Mouse (Mus musculus): ENCODE data around the gene Cfap299. TPM values are rescaled to one million over a fixed set of nuclear protein-coding genes. Genes with fewer than 3 reads are reported as not detected.
"Not testable (repeated sequence)": the region's sequence is repeated elsewhere in the genome, so short reads cannot be mapped to it uniquely, and the experiment has no call there.

The Cfap299 gene
- polyA plus RNA-seq, 1 experiment from 2014 or later, result 1.2 TPM

DNA sequence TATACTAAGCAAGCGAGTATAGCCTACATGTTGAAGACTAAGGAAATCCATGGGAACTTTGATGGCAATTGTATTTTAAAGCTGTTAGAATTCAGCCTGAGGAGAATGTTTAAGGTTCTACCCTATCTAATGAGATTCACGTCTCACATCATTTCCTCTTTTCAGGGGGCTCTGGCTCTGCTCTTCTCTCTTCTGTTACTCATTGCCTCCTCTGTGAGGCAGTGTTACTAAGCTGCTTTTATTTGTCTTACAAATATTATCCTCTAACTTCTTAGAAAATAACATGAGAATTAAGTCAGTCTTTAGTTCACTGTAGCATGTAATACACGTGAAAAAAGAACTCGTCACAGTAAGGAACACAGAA, 246.3 kb downstream of the Cfap299 start:
- H3K36me3 ChIP-seq, result no peaks in the 10 kb centered on the region
- H3K4me1 ChIP-seq, result peaks cover 10% of the 10 kb centered on the region; the same call in 1 of the 2 replicates
- H3K4me2 ChIP-seq, result no peak overlapping the region
- no peak overlapping the region for H3K9ac ChIP-seq
- H3K9me3 ChIP-seq, result no peaks in the 10 kb centered on the region
- no peaks in the 10 kb centered on the region for H3K27me3 ChIP-seq
- 71% methylated on average over 4 of the region's 4 CpGs for WGBS
- no peak overlapping the region for H3K4me3 ChIP-seq
- H3K27ac ChIP-seq, result no peak overlapping the region
- no peak for ATAC-seq (ENCODE audit: insufficient number of reproducible peaks, insufficient read depth, low FRiP score, low TSS enrichment, low read depth)

DNA sequence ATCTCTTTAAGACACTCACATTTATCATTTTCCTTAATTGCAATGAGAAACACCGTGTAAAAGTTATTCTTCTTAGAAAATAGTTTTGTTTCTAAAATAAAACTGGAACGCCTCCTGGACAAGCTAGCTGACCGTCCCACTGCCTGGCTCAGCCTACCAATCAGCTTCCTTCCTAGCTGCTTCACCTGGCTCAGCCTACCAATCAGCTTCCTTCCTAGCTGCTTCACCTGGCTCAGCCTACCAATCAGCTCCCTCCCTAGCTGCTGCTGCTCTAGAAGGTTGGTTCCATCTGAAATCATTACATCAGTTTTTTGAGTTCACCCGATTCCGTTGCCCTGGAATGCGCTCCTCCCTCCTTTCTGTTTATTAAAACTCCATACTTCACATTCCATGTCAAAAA, 247.4 kb downstream of the Cfap299 start:
- H3K9me3 ChIP-seq; H3K4me3 ChIP-seq; H3K4me2 ChIP-seq; H3K27me3 ChIP-seq; ATAC-seq (ENCODE audit: insufficient number of reproducible peaks, insufficient read depth, low FRiP score, low TSS enrichment, low read depth); H3K9ac ChIP-seq; H3K27ac ChIP-seq; H3K36me3 ChIP-seq: not testable (repeated sequence)
- 77% methylated on average over 6 of the region's 6 CpGs for WGBS
- H3K4me1 ChIP-seq, result peaks cover 14% of the 10 kb centered on the region; the same call in 1 of the 2 replicates

DNA sequence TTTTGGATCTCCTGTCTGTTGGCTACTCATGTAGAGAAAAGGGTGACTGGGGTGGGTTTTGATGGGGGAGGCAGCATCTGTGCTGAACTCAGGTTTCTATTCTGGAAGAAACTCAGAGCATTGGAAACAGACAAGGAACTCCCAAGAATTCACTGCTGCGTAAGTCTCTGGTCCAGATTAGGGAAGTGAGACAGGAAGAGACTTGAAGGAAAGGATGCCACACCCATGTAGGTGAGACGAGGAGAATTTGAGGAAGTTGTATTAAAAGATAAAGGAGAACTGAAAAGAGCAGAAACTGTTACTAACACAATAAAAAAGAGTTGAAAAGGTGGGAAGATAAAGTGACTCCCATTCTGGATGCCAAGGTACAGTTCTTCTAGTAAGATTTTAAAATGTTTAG, 249.3 kb downstream of the Cfap299 start:
- no peak for ATAC-seq (ENCODE audit: insufficient number of reproducible peaks, insufficient read depth, low FRiP score, low TSS enrichment, low read depth)
- Histone ChIP-seq H3K4me2 (no peak overlapping the region), H3K9ac (no peak overlapping the region), H3K27ac (no peak overlapping the region), H3K4me3 (no peak overlapping the region), H3K9me3 (no peaks in the 10 kb centered on the region), H3K36me3 (no peaks in the 10 kb centered on the region), H3K27me3 (no peaks in the 10 kb centered on the region), H3K4me1 (peaks cover 14% of the 10 kb centered on the region; the same call in 1 of the 2 replicates)
- WGBS, result 62% methylated on average over 2 of the region's 2 CpGs

DNA sequence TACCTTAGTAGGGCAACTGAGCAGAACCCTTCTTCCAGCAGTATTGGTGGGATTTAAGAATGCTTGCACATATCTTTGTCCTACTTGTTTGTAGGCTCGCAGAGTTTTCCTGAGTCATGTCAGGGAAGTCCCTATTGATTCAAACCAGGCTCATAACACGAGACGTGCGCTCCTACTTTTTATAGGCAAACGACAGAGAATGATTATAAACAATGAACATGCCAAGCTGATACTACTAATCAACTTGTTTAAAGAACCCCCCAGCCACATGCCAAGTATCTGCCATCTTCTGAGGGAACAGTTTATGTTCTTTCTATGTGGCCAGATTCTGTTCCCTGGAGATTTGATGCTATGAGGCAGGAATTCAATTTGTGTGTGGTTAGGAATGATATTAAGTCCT, 251.7 kb downstream of the Cfap299 start:
- Histone ChIP-seq H3K9me3 (no peaks in the 10 kb centered on the region), H3K9ac (no peak overlapping the region), H3K36me3 (no peaks in the 10 kb centered on the region), H3K27ac (no peak overlapping the region), H3K4me3 (no peak overlapping the region), H3K4me2 (no peak overlapping the region), H3K27me3 (no peaks in the 10 kb centered on the region), H3K4me1 (peaks cover 4% of the 10 kb centered on the region; the same call in 1 of the 2 replicates)
- ATAC-seq (ENCODE audit: insufficient number of reproducible peaks, insufficient read depth, low FRiP score, low TSS enrichment, low read depth), result no peak
- 46% methylated on average over 5 of the region's 5 CpGs for WGBS

DNA sequence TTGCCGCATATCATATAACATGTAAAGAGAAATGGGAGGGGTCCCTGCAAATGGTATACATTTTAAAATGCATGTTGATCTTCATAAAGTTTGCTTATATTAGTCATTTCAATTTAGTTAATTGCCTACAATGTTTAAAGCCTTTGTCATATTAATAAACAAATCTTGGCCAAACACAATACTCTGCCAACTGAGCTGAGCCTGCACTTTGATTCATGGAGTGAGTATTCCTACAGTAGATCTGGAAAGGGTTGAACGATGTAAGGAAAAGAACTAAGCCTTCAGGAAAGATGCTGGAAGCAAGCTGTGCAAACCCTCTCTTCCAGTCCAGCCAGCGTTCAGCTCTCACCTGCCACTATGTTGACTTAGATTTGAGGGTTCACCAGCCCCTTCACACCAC, 252.9 kb downstream of the Cfap299 start:
- no peak for ATAC-seq (ENCODE audit: insufficient number of reproducible peaks, insufficient read depth, low FRiP score, low TSS enrichment, low read depth)
- H3K27me3 ChIP-seq, result no peaks in the 10 kb centered on the region
- H3K4me2 ChIP-seq, result no peak overlapping the region
- no peaks in the 10 kb centered on the region for H3K9me3 ChIP-seq
- 0 out of 2 replicates have a peak, but pooled peaks cover 4% of the 10 kb centered on the region for H3K4me1 ChIP-seq
- H3K36me3 ChIP-seq, result no peaks in the 10 kb centered on the region
- H3K27ac ChIP-seq, result no peak overlapping the region
- H3K9ac ChIP-seq, result no peak overlapping the region
- 91% methylated on average over 3 of the region's 3 CpGs for WGBS
- H3K4me3 ChIP-seq, result no peak overlapping the region

DNA sequence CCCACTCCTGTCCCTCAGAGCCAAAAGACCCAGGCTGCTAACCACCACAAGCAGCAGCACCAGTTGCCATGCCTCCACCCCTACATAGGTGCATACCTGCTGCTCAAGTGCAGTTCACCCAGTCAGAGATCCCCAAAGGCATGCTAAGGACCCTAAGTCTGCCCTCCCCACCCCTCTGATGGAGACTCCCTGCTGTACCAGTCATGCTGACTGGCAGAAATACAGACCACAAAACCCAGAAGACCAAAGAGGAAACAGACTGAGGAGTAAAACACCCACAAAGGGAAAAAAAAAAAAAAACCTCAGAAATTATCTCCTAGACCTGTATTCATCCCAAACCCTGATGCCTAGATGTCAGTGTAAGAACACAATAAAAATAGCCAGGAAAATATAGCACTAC, 256.8 kb downstream of the Cfap299 start:
- ATAC-seq (ENCODE audit: insufficient number of reproducible peaks, insufficient read depth, low FRiP score, low TSS enrichment, low read depth), result no peak
- H3K4me2 ChIP-seq, result no peak overlapping the region
- no peaks in the 10 kb centered on the region for H3K27me3 ChIP-seq
- H3K4me1 ChIP-seq, result 0 out of 2 replicates have a peak, but pooled peaks cover 1% of the 10 kb centered on the region
- no peak overlapping the region for H3K9ac ChIP-seq
- H3K9me3 ChIP-seq, result no peaks in the 10 kb centered on the region
- H3K4me3 ChIP-seq, result no peak overlapping the region
- no peak overlapping the region for H3K27ac ChIP-seq
- no peaks in the 10 kb centered on the region for H3K36me3 ChIP-seq

DNA sequence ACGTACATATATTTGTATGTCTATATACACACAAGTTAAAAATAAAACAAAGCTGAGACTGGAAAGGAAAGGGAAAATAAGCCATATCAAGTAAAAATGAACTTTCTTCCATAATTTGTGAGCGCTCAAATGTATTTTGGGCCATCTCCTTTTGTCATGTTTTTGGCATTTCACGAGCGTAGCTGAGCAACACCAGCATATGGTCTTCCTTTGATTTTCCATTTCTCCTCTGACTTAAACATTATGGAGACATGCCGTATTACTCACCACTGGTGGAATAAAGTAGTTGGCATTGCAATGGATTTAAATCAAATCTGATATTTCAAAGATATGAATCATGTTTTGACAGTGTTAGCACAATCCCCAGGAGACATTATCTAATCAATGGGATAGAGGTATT, 284.4 kb downstream of the Cfap299 start:
- Histone ChIP-seq H3K27ac (no peak overlapping the region), H3K4me1 (no peaks in the 10 kb centered on the region), H3K9me3 (no peaks in the 10 kb centered on the region), H3K27me3 (no peaks in the 10 kb centered on the region), H3K4me2 (no peak overlapping the region), H3K36me3 (no peaks in the 10 kb centered on the region), H3K4me3 (no peak overlapping the region), H3K9ac (no peak overlapping the region)
- no peak for ATAC-seq (ENCODE audit: insufficient number of reproducible peaks, insufficient read depth, low FRiP score, low TSS enrichment, low read depth)
- 77% methylated on average over 5 of the region's 5 CpGs for WGBS

DNA sequence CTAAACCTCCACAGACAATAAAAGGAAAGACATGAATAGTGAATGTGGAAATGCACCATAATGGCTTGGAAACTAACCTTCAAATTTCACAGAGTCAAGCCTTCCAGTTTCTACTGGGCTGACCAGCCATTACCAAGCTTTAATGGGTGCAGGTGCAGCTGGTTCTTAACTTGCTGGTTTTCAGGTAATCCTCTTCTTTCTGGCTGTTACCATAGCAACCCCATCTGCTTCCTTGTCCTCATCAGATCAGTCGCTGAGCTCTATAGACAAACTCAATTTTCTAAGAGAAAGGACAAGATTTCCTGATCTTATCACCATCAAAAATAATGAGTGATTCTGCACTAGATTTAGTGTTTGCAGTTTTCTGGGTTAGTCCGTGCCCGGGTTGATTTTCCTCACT, 287.8 kb downstream of the Cfap299 start:
- Histone ChIP-seq H3K4me1 (0 out of 2 replicates have a peak, but pooled peaks cover 3% of the 10 kb centered on the region), H3K4me2 (no peak overlapping the region), H3K9me3 (no peaks in the 10 kb centered on the region), H3K27ac (no peak overlapping the region), H3K9ac (no peak overlapping the region), H3K36me3 (no peaks in the 10 kb centered on the region), H3K4me3 (no peak overlapping the region), H3K27me3 (no peaks in the 10 kb centered on the region)
- 60% methylated on average over 3 of the region's 3 CpGs for WGBS
- no peak for ATAC-seq (ENCODE audit: insufficient number of reproducible peaks, insufficient read depth, low FRiP score, low TSS enrichment, low read depth)

DNA sequence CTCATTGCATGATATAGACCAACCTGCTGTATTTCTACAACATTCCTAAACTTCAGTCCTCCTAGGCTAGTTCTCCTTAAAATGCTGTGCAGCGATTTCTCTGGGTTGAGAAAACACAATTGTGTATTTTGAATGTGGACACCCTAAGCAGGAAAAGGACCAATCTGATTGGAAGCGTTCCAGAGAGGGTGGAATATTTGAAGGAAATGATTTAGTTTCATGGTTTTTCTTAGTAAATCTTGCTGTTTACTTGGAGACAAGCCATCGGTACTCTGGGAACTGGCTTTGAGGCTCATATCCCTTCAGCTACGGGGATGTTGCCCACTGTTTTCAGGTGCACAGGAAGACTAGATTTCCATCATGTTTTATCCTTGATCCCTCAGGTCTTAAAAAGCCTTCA, 288.3 kb downstream of the Cfap299 start:
- Histone ChIP-seq H3K27me3 (no peaks in the 10 kb centered on the region), H3K4me3 (no peak overlapping the region), H3K36me3 (no peaks in the 10 kb centered on the region), H3K4me2 (no peak overlapping the region), H3K4me1 (0 out of 2 replicates have a peak, but pooled peaks cover 4% of the 10 kb centered on the region), H3K9me3 (no peaks in the 10 kb centered on the region), H3K9ac (no peak overlapping the region), H3K27ac (no peak overlapping the region)
- WGBS, result 70% methylated on average over 4 of the region's 4 CpGs
- ATAC-seq (ENCODE audit: insufficient number of reproducible peaks, insufficient read depth, low FRiP score, low TSS enrichment, low read depth), result no peak

DNA sequence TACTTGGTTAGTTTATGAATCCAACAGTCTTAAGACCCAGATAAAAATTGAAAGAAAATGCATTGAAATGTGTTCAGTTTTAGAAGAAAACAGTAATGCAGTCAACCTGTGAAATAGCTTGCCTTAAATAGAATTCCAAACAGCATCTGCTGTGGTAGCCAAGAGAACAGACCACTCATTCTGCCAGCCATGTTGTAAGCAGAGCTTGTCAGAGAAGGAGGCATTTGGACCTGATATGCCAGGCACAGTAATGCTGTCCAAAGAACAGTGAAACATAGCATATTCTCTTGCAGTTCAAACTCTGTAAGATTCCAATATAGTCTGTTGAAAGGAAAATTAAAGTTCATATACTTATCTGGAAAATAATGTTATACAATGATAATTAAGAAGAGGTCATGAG, 321.2 kb downstream of the Cfap299 start:
- no peaks in the 10 kb centered on the region for H3K36me3 ChIP-seq
- H3K27me3 ChIP-seq, result no peaks in the 10 kb centered on the region
- no peak overlapping the region for H3K4me3 ChIP-seq
- H3K9me3 ChIP-seq, result no peaks in the 10 kb centered on the region
- H3K27ac ChIP-seq, result no peak overlapping the region
- ATAC-seq (ENCODE audit: insufficient number of reproducible peaks, insufficient read depth, low FRiP score, low TSS enrichment, low read depth), result no peak
- H3K9ac ChIP-seq, result no peak overlapping the region
- H3K4me1 ChIP-seq, result no peaks in the 10 kb centered on the region; the same call in 1 of the 2 replicates
- no peak overlapping the region for H3K4me2 ChIP-seq

DNA sequence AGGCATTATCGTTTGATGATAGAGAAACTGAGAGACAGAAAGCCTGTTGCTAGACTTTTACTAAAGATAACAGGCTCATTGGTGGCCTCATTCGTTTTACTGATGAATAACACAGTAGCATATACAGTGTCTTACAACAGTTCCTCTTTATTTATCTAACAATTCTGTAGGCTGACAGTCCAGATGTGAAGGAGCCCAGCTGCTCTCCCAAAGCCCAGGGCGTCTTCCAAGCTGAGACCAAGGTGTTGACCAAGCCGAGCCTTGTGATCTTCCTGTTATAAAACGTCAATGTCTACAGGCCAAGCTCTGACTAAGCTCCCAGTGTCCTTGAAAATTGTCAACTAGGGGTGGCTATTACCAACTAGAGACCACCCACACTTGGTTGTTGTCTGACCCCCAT, 321.9 kb downstream of the Cfap299 start:
- H3K4me2 ChIP-seq, result no peak overlapping the region
- H3K9me3 ChIP-seq, result no peaks in the 10 kb centered on the region
- no peak for ATAC-seq (ENCODE audit: insufficient number of reproducible peaks, insufficient read depth, low FRiP score, low TSS enrichment, low read depth)
- H3K36me3 ChIP-seq, result no peaks in the 10 kb centered on the region
- H3K4me1 ChIP-seq, result no peaks in the 10 kb centered on the region; the same call in 1 of the 2 replicates
- WGBS, result 83% methylated on average over 5 of the region's 5 CpGs
- H3K27ac ChIP-seq, result 0 out of 2 replicates have a peak overlapping the region, but pooled peaks have one; percentile 7
- H3K4me3 ChIP-seq, result no peak overlapping the region
- H3K9ac ChIP-seq, result no peak overlapping the region
- no peaks in the 10 kb centered on the region for H3K27me3 ChIP-seq

DNA sequence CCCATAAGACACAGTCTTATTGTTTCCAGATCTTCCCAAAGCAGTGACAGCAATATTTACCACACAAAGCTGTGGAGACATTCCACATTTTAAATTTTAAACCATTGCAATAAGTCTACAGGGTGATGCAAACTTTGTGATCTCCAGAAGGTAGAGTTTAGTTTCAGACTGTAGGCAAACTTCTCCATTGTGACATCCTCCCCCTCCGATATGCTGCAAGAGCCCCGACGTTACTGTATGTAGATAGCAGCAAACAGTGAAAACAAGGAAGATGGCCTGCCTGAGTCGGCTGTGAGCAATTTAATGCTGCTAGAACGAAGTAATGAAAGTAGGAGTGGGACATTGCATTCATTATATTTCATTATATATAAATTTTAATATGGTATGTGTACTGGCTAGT, 359.1 kb downstream of the Cfap299 start:
- no peak overlapping the region for H3K27ac ChIP-seq
- no peak overlapping the region for H3K9ac ChIP-seq
- no peaks in the 10 kb centered on the region for H3K9me3 ChIP-seq
- ATAC-seq (ENCODE audit: insufficient number of reproducible peaks, insufficient read depth, low FRiP score, low TSS enrichment, low read depth), result no peak
- 75% methylated on average over 5 of the region's 5 CpGs for WGBS
- no peak overlapping the region for H3K4me3 ChIP-seq
- H3K36me3 ChIP-seq, result no peaks in the 10 kb centered on the region
- H3K4me2 ChIP-seq, result no peak overlapping the region
- H3K4me1 ChIP-seq, result no peaks in the 10 kb centered on the region
- no peaks in the 10 kb centered on the region for H3K27me3 ChIP-seq

DNA sequence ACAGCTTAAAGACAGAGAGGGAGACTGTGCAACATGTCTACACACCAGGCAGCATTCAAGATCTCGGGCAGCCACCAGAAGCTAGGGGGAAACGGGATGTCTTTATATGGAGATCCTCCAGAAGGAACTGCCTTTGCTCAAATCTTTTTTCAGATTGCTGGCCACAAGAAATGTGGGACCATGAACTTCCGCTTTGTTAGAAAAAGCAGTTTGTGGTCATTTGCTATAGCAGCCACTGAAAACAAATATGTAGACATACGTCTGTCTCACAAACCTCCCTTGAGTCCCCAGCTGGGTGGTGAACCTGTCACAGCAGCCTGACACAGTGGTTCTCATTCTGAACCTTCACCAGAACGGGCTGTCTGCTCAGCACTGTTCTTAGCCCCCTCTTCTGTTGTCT, 363.0 kb downstream of the Cfap299 start:
- Histone ChIP-seq H3K4me3 (no peak overlapping the region), H3K27me3 (0 out of 2 replicates have a peak, but pooled peaks cover 2% of the 10 kb centered on the region), H3K4me1 (0 out of 2 replicates have a peak, but pooled peaks cover 4% of the 10 kb centered on the region), H3K4me2 (no peak overlapping the region), H3K36me3 (no peaks in the 10 kb centered on the region), H3K9me3 (no peaks in the 10 kb centered on the region), H3K27ac (no peak overlapping the region), H3K9ac (no peak overlapping the region)
- 68% methylated on average over 5 of the region's 5 CpGs for WGBS
- no peak for ATAC-seq (ENCODE audit: insufficient number of reproducible peaks, insufficient read depth, low FRiP score, low TSS enrichment, low read depth)
